Mouse (Mus musculus) ES-Bruce4 (cell line): ENCODE measurements around the gene Ap5m1. TPM values are rescaled to one million over a fixed set of nuclear protein-coding genes. Genes with fewer than 3 reads are reported as not detected.

Source experiments
- H3K27ac ChIP-seq: 2 replicates; pipeline ENCODE4 v1.5.1; 2012; ENCODE audit warnings: low read length, inconsistent platforms; ENCODE audit not compliant: insufficient read depth
- H3K27me3 ChIP-seq: 2 replicates; pipeline ENCODE4 v1.6.1; 2012; ENCODE audit warnings: mild to moderate bottlenecking, low read length, inconsistent platforms; ENCODE audit not compliant: control insufficient read depth, poor library complexity, insufficient read depth, severe bottlenecking
- H3K36me3 ChIP-seq: 2 replicates; pipeline ENCODE4 v1.6.1; 2012; ENCODE audit warnings: inconsistent platforms, mild to moderate bottlenecking, low read length, moderate library complexity; ENCODE audit not compliant: control insufficient read depth, poor library complexity, insufficient read depth, severe bottlenecking
- H3K4me1 ChIP-seq: one replicate; pipeline ENCODE4 v1.8.1; 2011; ENCODE audit warnings: low read length; ENCODE audit not compliant: control insufficient read depth, insufficient read depth
- H3K4me3 ChIP-seq: 2 replicates; pipeline ENCODE4 v1.5.1; 2011; ENCODE audit warnings: low read depth, mild to moderate bottlenecking, low read length
- H3K9ac ChIP-seq: 2 replicates; pipeline ENCODE4 v1.6.1; 2012; ENCODE audit warnings: low read depth, mild to moderate bottlenecking, inconsistent platforms; ENCODE audit not compliant: poor library complexity, severe bottlenecking
- H3K9me3 ChIP-seq: replicated peaks from 2 replicates; pipeline ENCODE4 v1.6.1; 2012; ENCODE audit warnings: mild to moderate bottlenecking, low read length, inconsistent platforms; ENCODE audit not compliant: control insufficient read depth, poor library complexity, insufficient read depth, severe bottlenecking
- CTCF ChIP-seq: IDR thresholded peaks from one replicate; pipeline ENCODE4 v1.8.1; 2011; ENCODE audit warnings: low read depth, low read length
- EP300 ChIP-seq: IDR thresholded peaks from 2 replicates; pipeline ENCODE4 v1.6.1; 2011; ENCODE audit warnings: low read depth, low read length; ENCODE audit not compliant: insufficient read depth
- POLR2A ChIP-seq: IDR thresholded peaks from one replicate; pipeline ENCODE4 v1.8.1; 2011; ENCODE audit warnings: low read length; ENCODE audit not compliant: insufficient read depth
- polyA plus RNA-seq: library from polyadenylated mRNA; stranded (reverse); fragments of >200 nt; gene quantifications from 2 replicates; pipeline ENCODE4 v1.2.4, GENCODE M21; 2011; ENCODE audit warnings: low read depth; ENCODE audit not compliant: missing spikeins, insufficient read depth, insufficient read length

Gene Ap5m1
- polyA plus RNA-seq, 1 experiment = 44.9 TPM

DNA sequence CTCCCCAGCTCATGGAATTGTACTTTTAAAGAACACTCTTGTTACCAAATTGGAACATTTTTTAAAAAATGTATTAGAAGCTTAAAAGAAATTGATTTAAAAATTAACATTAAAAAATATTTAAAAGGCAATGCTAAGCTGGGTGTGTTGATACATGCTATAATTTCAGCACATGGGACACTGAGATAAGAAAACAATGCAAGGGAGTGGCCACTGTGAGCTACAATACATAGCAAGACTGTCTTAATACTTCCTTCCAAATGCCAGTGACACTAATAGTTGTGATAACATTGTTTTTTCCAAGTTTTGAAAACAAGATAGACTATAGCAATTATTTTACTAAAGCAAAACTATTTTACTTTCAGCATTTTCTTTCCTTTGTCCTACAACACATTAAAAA is 16.4 kb upstream of the Ap5m1 start:
- H3K4me3 ChIP-seq = no peak overlapping the region
- no peak overlapping the region for H3K9ac ChIP-seq
- TF ChIP-seq CTCF (no peak), EP300 (no peak), POLR2A (no peak)
- H3K27ac ChIP-seq = no peak overlapping the region
- H3K4me1 ChIP-seq = no peaks in the 10 kb centered on the region
- H3K36me3 ChIP-seq = no peaks in the 10 kb centered on the region; the same call in none of the 2 replicates
- no peaks in the 10 kb centered on the region for H3K9me3 ChIP-seq
- no peaks in the 10 kb centered on the region for H3K27me3 ChIP-seq

DNA sequence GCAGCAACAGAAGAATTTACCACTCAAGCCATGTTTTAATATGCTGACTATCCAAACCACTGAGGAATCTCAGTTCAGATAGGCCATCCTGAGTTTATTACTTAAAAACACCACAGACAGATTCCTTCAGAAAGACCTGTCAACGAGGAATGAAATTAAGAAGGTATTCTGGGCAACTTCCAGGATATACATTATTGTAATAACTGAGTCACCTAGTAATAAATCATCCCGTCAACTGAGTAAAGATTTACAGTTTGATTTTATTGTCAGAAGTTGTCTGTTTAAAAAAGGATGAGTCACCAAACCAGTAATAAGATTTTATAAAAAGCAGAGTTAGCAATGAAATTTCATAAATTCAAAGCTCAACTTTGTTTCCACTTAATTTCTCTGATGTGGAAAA is 2.1 kb upstream of the Ap5m1 start:
- Histone ChIP-seq H3K27ac (no peak overlapping the region), H3K4me3 (no peak overlapping the region), H3K9ac (no peak overlapping the region), H3K27me3 (no peaks in the 10 kb centered on the region), H3K4me1 (no peaks in the 10 kb centered on the region), H3K9me3 (no peaks in the 10 kb centered on the region), H3K36me3 (no peaks in the 10 kb centered on the region)
- no peak for TF ChIP-seq POLR2A

DNA sequence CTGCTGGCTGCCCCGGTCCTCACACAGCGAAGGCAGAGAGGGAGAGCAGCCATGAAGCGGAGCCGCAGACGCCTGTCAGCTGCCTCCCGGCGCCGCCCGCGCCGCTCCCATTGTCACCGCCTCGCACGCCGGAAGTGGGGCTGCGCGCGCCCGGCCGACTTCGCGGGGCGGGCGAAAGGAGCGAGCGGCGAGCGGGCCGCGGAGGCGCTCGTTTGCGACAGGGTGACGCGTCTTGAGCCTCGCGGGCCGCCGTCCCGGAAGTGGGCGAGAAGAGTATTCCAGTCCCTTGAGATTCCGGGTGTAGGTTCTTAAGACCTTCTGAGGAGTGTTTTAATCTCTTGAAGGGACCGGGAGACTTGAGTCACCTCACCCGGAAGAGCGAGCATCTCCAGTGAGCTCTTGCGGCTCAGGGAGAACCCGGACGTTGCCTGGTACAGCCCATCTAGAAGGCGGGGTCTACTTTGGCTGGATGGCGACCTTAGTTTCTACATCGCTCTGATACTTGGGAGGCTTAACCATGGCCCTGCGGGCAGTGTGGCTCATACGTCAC is 452 bp downstream of the Ap5m1 start, which contains the start of gene Exoc5:
TSS of gene Exoc5 (minus strand) at position 380 of the 550 bp plus-strand sequence.
- no peaks in the 10 kb centered on the region for H3K9me3 ChIP-seq
- H3K27me3 ChIP-seq = no peaks in the 10 kb centered on the region
- TF ChIP-seq EP300 = no peak
- peak; percentile 67 for TF ChIP-seq POLR2A
- peak within 1 kb of the TSS; percentile 81 for H3K9ac ChIP-seq
- no peaks in the 10 kb centered on the region for H3K36me3 ChIP-seq
- H3K4me1 ChIP-seq = no peaks in the 10 kb centered on the region
- peak within 1 kb of the TSS; percentile 72 for H3K27ac ChIP-seq
- peak within 1 kb of the TSS; percentile 99 for H3K4me3 ChIP-seq

DNA sequence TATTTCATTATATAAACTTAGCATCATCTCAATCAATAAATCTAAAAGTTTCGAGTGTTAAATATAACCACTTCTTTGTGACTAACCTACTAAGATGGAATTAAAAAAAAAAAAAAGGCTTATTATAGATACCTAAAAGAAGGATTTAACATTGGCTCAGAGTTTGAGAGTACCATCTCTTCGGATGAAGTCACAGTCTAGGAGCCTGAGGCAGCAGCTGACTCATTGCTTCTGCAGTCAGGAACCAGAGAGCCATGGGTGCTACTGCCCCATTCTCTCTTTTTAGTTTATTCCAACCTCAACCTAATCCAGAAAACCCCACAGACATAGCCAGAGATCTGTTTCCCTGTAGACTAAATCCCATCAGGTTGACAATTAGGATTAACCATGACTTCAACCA is 6.9 kb downstream of the Ap5m1 start:
- Histone ChIP-seq H3K27ac (no peak overlapping the region), H3K36me3 (peaks cover 10% of the 10 kb centered on the region), H3K9me3 (no peaks in the 10 kb centered on the region), H3K4me3 (no peak overlapping the region), H3K27me3 (no peaks in the 10 kb centered on the region), H3K4me1 (no peaks in the 10 kb centered on the region), H3K9ac (no peak overlapping the region)
- TF ChIP-seq CTCF (no peak), POLR2A (no peak)

DNA sequence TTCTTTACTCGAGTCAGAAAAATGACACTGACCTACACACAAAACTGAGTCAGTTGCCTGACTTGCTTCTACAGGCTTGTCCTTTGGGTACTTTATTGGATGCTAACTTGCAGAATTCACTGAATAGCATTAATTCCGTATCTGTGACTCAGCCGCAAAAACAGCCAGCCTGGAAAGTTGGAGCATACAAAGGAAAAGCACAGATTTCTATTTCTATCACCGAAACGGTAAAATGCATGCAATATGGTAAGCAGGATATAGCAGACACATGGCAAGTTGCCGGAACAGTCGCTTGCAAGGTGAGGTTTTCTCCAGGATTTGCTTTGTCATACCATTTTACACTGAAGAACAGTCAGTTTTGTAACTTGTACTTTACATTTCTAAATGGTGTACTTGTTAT is 8.0 kb downstream of the Ap5m1 start:
- peaks cover 10% of the 10 kb centered on the region for H3K36me3 ChIP-seq
- TF ChIP-seq EP300 = no peak
- no peak for TF ChIP-seq POLR2A
- H3K4me1 ChIP-seq = no peaks in the 10 kb centered on the region
- no peaks in the 10 kb centered on the region for H3K9me3 ChIP-seq
- H3K27ac ChIP-seq = no peak overlapping the region
- H3K4me3 ChIP-seq = no peak overlapping the region
- no peak overlapping the region for H3K9ac ChIP-seq
- H3K27me3 ChIP-seq = no peaks in the 10 kb centered on the region

DNA sequence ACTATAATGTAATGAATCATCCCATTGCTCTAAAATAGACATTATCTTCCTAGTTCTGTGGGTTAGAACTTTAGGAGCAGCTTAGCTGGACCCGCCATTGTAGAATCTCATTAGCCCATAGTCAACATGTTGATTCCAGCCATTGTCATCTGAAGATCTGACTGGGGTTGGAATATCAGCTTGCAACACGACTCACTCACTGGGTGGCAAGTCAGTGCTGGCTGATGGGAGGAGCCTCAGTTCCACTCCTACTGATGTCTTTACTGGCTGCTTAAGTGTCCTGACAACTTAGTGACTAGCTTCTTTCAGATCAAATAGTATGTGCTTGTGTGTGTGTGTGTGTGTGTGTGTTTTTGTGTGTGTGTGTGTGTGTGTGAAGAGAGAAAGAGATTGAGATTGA is 8.5 kb downstream of the Ap5m1 start:
- Histone ChIP-seq H3K27ac (no peak overlapping the region), H3K9me3 (no peaks in the 10 kb centered on the region), H3K27me3 (no peaks in the 10 kb centered on the region), H3K36me3 (peaks cover 10% of the 10 kb centered on the region), H3K4me1 (no peaks in the 10 kb centered on the region), H3K9ac (no peak overlapping the region), H3K4me3 (no peak overlapping the region)
- TF ChIP-seq CTCF = no peak
- TF ChIP-seq EP300 = no peak
- TF ChIP-seq POLR2A = no peak
